Mouse (Mus musculus) liver, postnatal 0 days (tissue): ENCODE data around the gene Tfdp1. TPM values are rescaled to one million over a fixed set of nuclear protein-coding genes. Genes with fewer than 3 reads are reported as not detected.
A peak's percentile ranks its signal among the peaks of the same experiment; 100 is the strongest.

Experiments
- ATAC-seq: fragments of 200-750 bp; cut with Nextera tagmentation; 2 replicates; pipeline ENCODE4 v1.8.0; 2017; ENCODE audit warnings: mild to moderate bottlenecking, moderate library complexity
- DNase-seq: peaks from one replicate; pipeline ENCODE4 v3.0.0-alpha.2; 2016
- H3K27ac ChIP-seq: fragments of 300-500 bp; sonication (generic); 2 replicates; pipeline ENCODE4 v1.5.1; 2014; ENCODE audit warnings: antibody characterized with exemption, moderate library complexity, mild to moderate bottlenecking, low read depth
- H3K27me3 ChIP-seq: fragments of 300-500 bp; sonication (generic); 2 replicates; pipeline ENCODE4 v1.6.1; 2014; ENCODE audit warnings: low read length, control low read depth, mixed read lengths; ENCODE audit not compliant: insufficient read depth
- H3K36me3 ChIP-seq: fragments of 300-500 bp; sonication (generic); replicated peaks from 2 replicates; pipeline ENCODE4 v1.6.1; 2014; ENCODE audit warnings: mild to moderate bottlenecking, control low read depth, low read length, moderate library complexity, mixed read lengths; ENCODE audit not compliant: insufficient read depth
- H3K4me1 ChIP-seq: fragments of 300-500 bp; sonication (generic); 2 replicates; pipeline ENCODE4 v1.6.1; 2014; ENCODE audit warnings: antibody characterized with exemption, mild to moderate bottlenecking, control low read depth; ENCODE audit not compliant: insufficient read depth
- H3K4me2 ChIP-seq: fragments of 300-500 bp; sonication (generic); 2 replicates; pipeline ENCODE4 v1.6.1; 2014; ENCODE audit warnings: low read depth, mild to moderate bottlenecking, low read length, moderate library complexity, mixed read lengths
- H3K4me3 ChIP-seq: fragments of 300-500 bp; sonication (generic); 2 replicates; pipeline ENCODE4 v1.5.1; 2014; ENCODE audit warnings: low read depth, low read length
- H3K9ac ChIP-seq: fragments of 300-500 bp; sonication (generic); replicated peaks from 2 replicates; pipeline ENCODE4 v1.6.1; 2014; ENCODE audit warnings: mild to moderate bottlenecking, moderate library complexity
- H3K9me3 ChIP-seq: fragments of 300-500 bp; sonication (generic); 2 replicates; pipeline ENCODE4 v1.6.1; 2016; ENCODE audit warnings: mild to moderate bottlenecking, control low read depth, low read length, mixed read lengths
- CTCF ChIP-seq: sonication (generic); IDR thresholded peaks from 2 replicates; pipeline ENCODE4 v1.5.1; 2016; ENCODE audit warnings: antibody characterized with exemption, low read depth
- EP300 ChIP-seq: IDR thresholded peaks from 2 replicates; pipeline ENCODE4 v1.6.1; 2016; ENCODE audit warnings: antibody characterized with exemption, low read depth, mild to moderate bottlenecking
- WGBS: fragments of 180-500 bp; shearing (Covaris S2); extraction: QIAGEN DNeasy Blood & Tissue Kit; methylation state at CpG from one replicate; pipeline ENCODE4 v1.1.7; 2014; ENCODE audit not compliant: insufficient replicate concordance; 5-methylcytosine and 5-hydroxymethylcytosine counted together
- polyA plus RNA-seq: library from polyadenylated mRNA; unstranded; fragments of >200 nt; fragmentation: Nextera tagmentation; extraction: Ambion mirVana; gene quantifications from 2 replicates; pipeline ENCODE4 v1.2.1, GENCODE M21; 2015

Tfdp1 gene
- polyA plus RNA-seq, 1 experiment from 2014 or later: 52.5 TPM

- no peak overlapping the region for H3K4me2 ChIP-seq
- no peak for TF ChIP-seq CTCF
- no peak for TF ChIP-seq EP300
- ATAC-seq (no peak), DNase-seq (peak; percentile 24)
- 47% methylated on average over 12 of the region's 12 CpGs for WGBS
- H3K27ac ChIP-seq: no peak overlapping the region
- H3K4me1 ChIP-seq: no peaks in the 10 kb centered on the region
- no peaks in the 10 kb centered on the region for H3K36me3 ChIP-seq
- H3K27me3 ChIP-seq: no peaks in the 10 kb centered on the region
- H3K4me3 ChIP-seq: no peak overlapping the region
- H3K9me3 ChIP-seq: no peaks in the 10 kb centered on the region
- H3K9ac ChIP-seq: no peak overlapping the region
These were observed 75.4 kb downstream of the Tfdp1 start for GRCm38 (mm10) chr8:13413823-13414390.

DNA sequence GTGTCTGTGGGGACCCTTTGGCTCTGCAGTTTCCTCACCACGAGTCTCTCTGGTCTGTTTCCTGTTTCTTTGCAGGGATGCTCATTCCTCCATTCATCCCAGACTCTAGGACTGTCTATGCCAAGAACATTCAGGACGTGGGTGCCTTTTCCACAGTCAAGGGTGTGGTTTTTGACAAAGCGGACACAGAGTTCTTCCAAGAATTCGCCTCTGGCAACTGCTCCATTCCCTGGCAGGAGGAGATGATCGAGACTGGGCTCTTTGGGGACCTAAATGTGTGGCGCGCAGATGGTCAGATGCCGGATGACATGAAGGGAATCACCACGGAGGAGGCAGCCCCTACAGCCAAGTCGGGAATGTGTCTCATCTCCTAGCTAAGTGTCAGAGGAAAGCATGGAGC, 77.3 kb downstream of the Tfdp1 start:
- H3K27me3 ChIP-seq: no peaks in the 10 kb centered on the region
- no peak overlapping the region for H3K9ac ChIP-seq
- no peak for DNase-seq
- H3K27ac ChIP-seq: no peak overlapping the region
- H3K4me1 ChIP-seq: no peaks in the 10 kb centered on the region
- no peak for TF ChIP-seq EP300
- no peak for TF ChIP-seq CTCF
- H3K4me2 ChIP-seq: no peak overlapping the region
- no peak for ATAC-seq
- H3K9me3 ChIP-seq: no peaks in the 10 kb centered on the region
- H3K4me3 ChIP-seq: no peak overlapping the region
- H3K36me3 ChIP-seq: no peaks in the 10 kb centered on the region
- WGBS: 62% methylated on average over 10 of the region's 10 CpGs

- ATAC-seq: no peak
- DNase-seq: no peak
- Histone ChIP-seq H3K27me3 (no peaks in the 10 kb centered on the region), H3K9me3 (no peaks in the 10 kb centered on the region; the same call in 1 of the 2 replicates), H3K4me3 (no peak overlapping the region), H3K4me1 (no peaks in the 10 kb centered on the region), H3K27ac (no peak overlapping the region), H3K9ac (no peak overlapping the region), H3K36me3 (no peaks in the 10 kb centered on the region), H3K4me2 (no peak overlapping the region)
- TF ChIP-seq EP300 (no peak), CTCF (no peak)
- 56% methylated on average over 2 of the region's 2 CpGs for WGBS
These were observed 80.6 kb downstream of the Tfdp1 start for GRCm38 (mm10) chr8:13419111-13419639.

GRCm38 (mm10) chr8:13420970-13421369, 82.4 kb downstream of the Tfdp1 start:
- Histone ChIP-seq H3K9me3 (no peaks in the 10 kb centered on the region; the same call in 1 of the 2 replicates), H3K4me2 (no peak overlapping the region), H3K4me1 (no peaks in the 10 kb centered on the region), H3K27me3 (no peaks in the 10 kb centered on the region), H3K27ac (no peak overlapping the region), H3K36me3 (no peaks in the 10 kb centered on the region), H3K9ac (no peak overlapping the region), H3K4me3 (no peak overlapping the region)
- TF ChIP-seq CTCF: no peak
- TF ChIP-seq EP300: no peak
- DNase-seq (no peak), ATAC-seq (no peak)
- WGBS: 79% methylated on average over 6 of the region's 6 CpGs

DNA sequence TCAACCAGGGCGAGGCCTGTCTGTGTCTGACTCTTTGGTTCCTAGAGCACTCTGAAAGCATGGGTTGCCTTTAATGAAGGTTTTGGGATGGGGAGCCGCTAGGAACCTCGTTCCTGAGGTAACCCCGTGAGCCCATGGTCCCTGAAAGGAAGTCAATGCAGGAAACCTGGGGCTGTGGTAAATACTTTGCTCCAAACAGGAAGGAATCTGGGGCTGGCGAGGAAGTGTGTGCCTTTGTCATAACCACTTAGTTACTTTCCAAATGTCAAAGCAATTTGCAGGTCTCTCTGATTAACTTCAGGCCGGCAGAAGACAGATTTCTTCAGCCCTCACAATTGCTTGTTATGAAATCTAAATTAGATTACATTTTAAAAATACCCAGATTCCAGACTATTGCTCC, 88.8 kb downstream of the Tfdp1 start:
- no peaks in the 10 kb centered on the region; the same call in 1 of the 2 replicates for H3K9me3 ChIP-seq
- DNase-seq: no peak
- no peak for ATAC-seq
- no peak overlapping the region for H3K27ac ChIP-seq
- no peak overlapping the region for H3K4me2 ChIP-seq
- H3K36me3 ChIP-seq: no peaks in the 10 kb centered on the region
- H3K4me1 ChIP-seq: no peaks in the 10 kb centered on the region
- no peaks in the 10 kb centered on the region for H3K27me3 ChIP-seq
- 32% methylated on average over 6 of the region's 6 CpGs for WGBS
- TF ChIP-seq EP300 (no peak), CTCF (no peak)
- H3K4me3 ChIP-seq: no peak overlapping the region
- H3K9ac ChIP-seq: no peak overlapping the region

Other genes with a start within 250 kb of the Tfdp1 start
- gene Pcid2, start 233.3 kb upstream of the Tfdp1 start, polyA plus RNA-seq: 6.7 and 8.8 TPM in 2 replicates
- gene Cul4a, start 233.1 kb upstream of the Tfdp1 start, polyA plus RNA-seq: 60.5 and 62.9 TPM in 2 replicates
- 199 and 206 TPM in 2 replicates for gene Lamp1, start 179.6 kb upstream of the Tfdp1 start, polyA plus RNA-seq
- gene Grtp1, start 138.1 kb upstream of the Tfdp1 start, polyA plus RNA-seq: 10.6 and 12.1 TPM in 2 replicates
- 0.45 TPM in 1 of 2 replicates, not detected in the other for gene Adprhl1, start 84.6 kb upstream of the Tfdp1 start, polyA plus RNA-seq
- gene Dcun1d2, start 50.6 kb upstream of the Tfdp1 start, polyA plus RNA-seq: 5.0 and 5.9 TPM in 2 replicates
- gene Tmco3, start 50.6 kb upstream of the Tfdp1 start, polyA plus RNA-seq: 3.3 and 3.7 TPM in 2 replicates
- gene Atp4b, start 58.1 kb downstream of the Tfdp1 start, polyA plus RNA-seq: not detected in 2 replicates
- not detected in 2 replicates for gene Grk1, start 66.3 kb downstream of the Tfdp1 start, polyA plus RNA-seq
- not detected in 2 replicates for gene Tmem255b, start 96.4 kb downstream of the Tfdp1 start, polyA plus RNA-seq
- 9.0 and 9.3 TPM in 2 replicates for gene Gas6, start 155.7 kb downstream of the Tfdp1 start, polyA plus RNA-seq
- not detected in 2 replicates for gene 1700029H14Rik, start 223.7 kb downstream of the Tfdp1 start, polyA plus RNA-seq